Mouse (Mus musculus): ENCODE measurements around the gene Defa2. TPM values are rescaled to one million over a fixed set of nuclear protein-coding genes. Genes with fewer than 3 reads are reported as not detected.
"Not testable (repeated sequence)": the region's sequence is repeated elsewhere in the genome, so short reads cannot be mapped to it uniquely, and the experiment has no call there.

Defa2 gene
- not detected in 2 replicates for polyA plus RNA-seq (2015; fragmentation: Nextera tagmentation; extraction: Ambion mirVana)

GRCm38 (mm10) chr8:21378215-21378614, at the start of gene Defa2:
TSS of gene Defa2 (plus strand) at chr8:21378515.
- not testable (repeated sequence) for H3K9ac ChIP-seq; H3K4me3 ChIP-seq; H3K4me2 ChIP-seq; H3K9me3 ChIP-seq; H3K4me1 ChIP-seq; H3K27me3 ChIP-seq (replicated peaks); H3K27ac ChIP-seq (replicated peaks); H3K36me3 ChIP-seq; ATAC-seq (ENCODE audit: extremely low read depth, insufficient number of reproducible peaks, low FRiP score, low TSS enrichment)
- WGBS, result no CpG with 5 or more reads among the region's 2 CpGs

- not testable (repeated sequence) for H3K9ac ChIP-seq; H3K27me3 ChIP-seq (replicated peaks); H3K4me2 ChIP-seq; H3K4me1 ChIP-seq; H3K4me3 ChIP-seq; H3K27ac ChIP-seq (replicated peaks); H3K9me3 ChIP-seq; ATAC-seq (ENCODE audit: extremely low read depth, insufficient number of reproducible peaks, low FRiP score, low TSS enrichment); H3K36me3 ChIP-seq
- WGBS, result no CpG with 5 or more reads among the region's 2 CpGs
These were observed 13.2 kb downstream of the Defa2 start, which contains the start of gene Defa33 for GRCm38 (mm10) chr8:21391511-21391910. TSS of gene Defa33 (plus strand) at chr8:21391811.

GRCm38 (mm10) chr8:21427111-21427510, 48.8 kb downstream of the Defa2 start, which contains the start of gene Defa36:
TSS of gene Defa36 (plus strand) at chr8:21427411.
- H3K4me1 ChIP-seq; H3K9ac ChIP-seq; H3K27me3 ChIP-seq (replicated peaks); H3K4me3 ChIP-seq; H3K36me3 ChIP-seq; H3K27ac ChIP-seq (replicated peaks); ATAC-seq (ENCODE audit: extremely low read depth, insufficient number of reproducible peaks, low FRiP score, low TSS enrichment); H3K9me3 ChIP-seq; H3K4me2 ChIP-seq: not testable (repeated sequence)
- WGBS, result no CpG with 5 or more reads among the region's 1 CpGs

Other genes starting within 250 kb of the Defa2 start
- gene Defa30, start 243.9 kb upstream of the Defa2 start, polyA plus RNA-seq (2015; fragmentation: Nextera tagmentation; extraction: Ambion mirVana), result not detected in 2 replicates
- not detected in 2 replicates for gene Defa22, start 216.2 kb upstream of the Defa2 start, polyA plus RNA-seq (2015; fragmentation: Nextera tagmentation; extraction: Ambion mirVana)
- gene Defa31, start 186.9 kb upstream of the Defa2 start, polyA plus RNA-seq (2015; fragmentation: Nextera tagmentation; extraction: Ambion mirVana), result not detected in 2 replicates
- not detected in 2 replicates for gene Gm15293, start 177.0 kb upstream of the Defa2 start, polyA plus RNA-seq (2015; fragmentation: Nextera tagmentation; extraction: Ambion mirVana)
- gene Gm15292, start 128.8 kb upstream of the Defa2 start, polyA plus RNA-seq (2015; fragmentation: Nextera tagmentation; extraction: Ambion mirVana), result not detected in 2 replicates
- not detected in 2 replicates for gene Defa27, start 63.0 kb upstream of the Defa2 start, polyA plus RNA-seq (2015; fragmentation: Nextera tagmentation; extraction: Ambion mirVana)
- not detected in 2 replicates for gene Defa29, start 51.5 kb upstream of the Defa2 start, polyA plus RNA-seq (2015; fragmentation: Nextera tagmentation; extraction: Ambion mirVana)
- gene Defa33, start 13.3 kb downstream of the Defa2 start, polyA plus RNA-seq (2015; fragmentation: Nextera tagmentation; extraction: Ambion mirVana), result not detected in 2 replicates
- not detected in 2 replicates for gene Defa36, start 48.9 kb downstream of the Defa2 start, polyA plus RNA-seq (2015; fragmentation: Nextera tagmentation; extraction: Ambion mirVana)
- gene Gm7849, start 78.0 kb downstream of the Defa2 start, polyA plus RNA-seq (2015; fragmentation: Nextera tagmentation; extraction: Ambion mirVana), result not detected in 2 replicates
- not detected in 2 replicates for gene Defa20, start 130.7 kb downstream of the Defa2 start, polyA plus RNA-seq (2015; fragmentation: Nextera tagmentation; extraction: Ambion mirVana)
- gene Defa32, start 150.5 kb downstream of the Defa2 start, polyA plus RNA-seq (2015; fragmentation: Nextera tagmentation; extraction: Ambion mirVana), result not detected in 2 replicates
- not detected in 2 replicates for gene Defa37, start 186.9 kb downstream of the Defa2 start, polyA plus RNA-seq (2015; fragmentation: Nextera tagmentation; extraction: Ambion mirVana)
- gene Defa28, start 204.5 kb downstream of the Defa2 start, polyA plus RNA-seq (2015; fragmentation: Nextera tagmentation; extraction: Ambion mirVana), result not detected in 2 replicates
- gene Gm7861, start 216.0 kb downstream of the Defa2 start, polyA plus RNA-seq (2015; fragmentation: Nextera tagmentation; extraction: Ambion mirVana), result not detected in 2 replicates
- gene Defa26, start 239.7 kb downstream of the Defa2 start, polyA plus RNA-seq (2015; fragmentation: Nextera tagmentation; extraction: Ambion mirVana), result not detected in 2 replicates

Data from heart, embryonic 13.5 days (tissue).